ENCODE assay signal across 8 mouse cellular contexts in genomic region chr1:61639114-61640093, GRCm38 (mm10). TPM values are rescaled to one million over a fixed set of nuclear protein-coding genes. Genes with fewer than 3 reads are reported as not detected.
DNase-seq lines count a peak whose midpoint lies in the region; ATAC-seq and TF ChIP-seq lines count a peak whose summit lies in the region.

No protein-coding gene starts in this region.

- intact Hi-C loops in heart, postnatal 10 days (cut with DNase I): loop anchor here (5.0 to 10.0 kb wide), 5 partner anchors 133 to 1063 kb away; partner anchors contain the start of gene Nrp2

- H3K4me1 ChIP-seq in E14TG2a.4 (replicated peaks; ENCODE audit: low read depth, low read length): peaks cover 8% of the 10 kb centered on the region
- peaks cover 15% of the 10 kb centered on the region for H3K4me1 ChIP-seq in embryonic facial prominence, embryonic 13.5 days

- TF ChIP-seq CTCF in E14TG2a.4 (conservative IDR thresholded peaks at IDR 0.05; ENCODE audit: low read length): no peak

- H3K9ac ChIP-seq in embryonic facial prominence, embryonic 13.5 days: peak overlapping the region; percentile 91

- peaks cover 44% of the 10 kb centered on the region for H3K27me3 ChIP-seq in E14TG2a.4 (ENCODE audit: insufficient read depth, low read length)
- H3K27me3 ChIP-seq in embryonic facial prominence, embryonic 13.5 days: 0 out of 2 replicates have a peak, but pooled peaks cover 12% of the 10 kb centered on the region

- ATAC-seq in embryonic facial prominence, embryonic 13.5 days (ENCODE audit: insufficient number of reproducible peaks, insufficient read depth, low FRiP score, low TSS enrichment, low read depth): 0 out of 2 replicates have a peak, but pooled peaks have one; percentile 53
- peak; percentile 47 for ATAC-seq in megakaryocyte progenitor cell, adult 5-6 weeks (replicated peaks; ENCODE audit: poor library complexity)
- no peak for ATAC-seq in CD4-positive, CD25-positive, alpha-beta regulatory T cell, adult 4 months

- 4% methylated on average over 38 of the region's 40 CpGs for WGBS in embryonic facial prominence, embryonic 13.5 days

- H3K4me3 ChIP-seq in E14TG2a.4 (replicated peaks; ENCODE audit: low read length): peak overlapping the region; percentile 83
- peak overlapping the region; percentile 90 for H3K4me3 ChIP-seq in embryonic facial prominence, embryonic 13.5 days

- no peaks in the 10 kb centered on the region for H3K36me3 ChIP-seq in E14TG2a.4 (ENCODE audit: insufficient read depth, low read length)
- H3K36me3 ChIP-seq in embryonic facial prominence, embryonic 13.5 days: no peaks in the 10 kb centered on the region

- H3K9me3 ChIP-seq in E14TG2a.4 (ENCODE audit: low read length): no peaks in the 10 kb centered on the region
- no peaks in the 10 kb centered on the region for H3K9me3 ChIP-seq in embryonic facial prominence, embryonic 13.5 days

- DNase-seq in B cell, adult 2 months: peak; percentile 39 to 44
- peak; percentile 40 to 43 for DNase-seq in heart, postnatal 10 days
- peak; percentile 32 to 68 for DNase-seq in kidney, postnatal 25 days
- DNase-seq in thymus, postnatal 36 days: peak; percentile 8 to 21

- peak overlapping the region; percentile 92 for H3K4me2 ChIP-seq in embryonic facial prominence, embryonic 13.5 days

- peak overlapping the region; percentile 48; the same call in 1 of the 2 replicates for H3K27ac ChIP-seq in embryonic facial prominence, embryonic 13.5 days

RNA-seq across cellular contexts. Expression of gene Pard3b, which starts 0.8 kb away (rescaled TPM):
- 19.9 and 23.9 TPM in 2 replicates for polyA plus RNA-seq in embryonic facial prominence, embryonic 13.5 days (2015; fragmentation: Nextera tagmentation; extraction: Ambion mirVana)
- total RNA-seq in heart, postnatal 10 days (2021): 10 to 100 TPM; 16.4 to 16.6 TPM
- total RNA-seq in megakaryocyte progenitor cell, adult 5-6 weeks (2015): 1.3 and 3.0 TPM in 2 replicates
- 1.4 and 3.5 TPM in 2 replicates for total RNA-seq in megakaryocyte progenitor cell, adult 5-6 weeks (2017)
- under 1 TPM; 0.08 to 0.22 TPM for polyA plus RNA-seq in CD4-positive, CD25-positive, alpha-beta regulatory T cell, adult 4 months (2017; shearing (Covaris generic))
